Mouse (Mus musculus) embryonic facial prominence, embryonic 10.5 days (tissue): Measurements from ENCODE around the gene Mast2. TPM values are rescaled to one million over a fixed set of nuclear protein-coding genes. Genes with fewer than 3 reads are reported as not detected.
A peak's percentile ranks its signal among the peaks of the same experiment; 100 is the strongest.

Source experiments
- DNase-seq: peaks from one replicate; pipeline ENCODE4 v3.0.0-alpha.2; 2017; ENCODE audit warnings: low spot score
- H3K27ac ChIP-seq: fragments of 300-500 bp; sonication (generic); replicated peaks from 2 replicates; pipeline ENCODE4 v1.5.1; 2016; ENCODE audit warnings: mild to moderate bottlenecking
- H3K27me3 ChIP-seq: fragments of 300-500 bp; sonication (generic); replicated peaks from 2 replicates; pipeline ENCODE4 v1.6.1; 2016; ENCODE audit warnings: low read depth, mild to moderate bottlenecking; ENCODE audit not compliant: poor library complexity, severe bottlenecking
- H3K36me3 ChIP-seq: fragments of 300-500 bp; sonication (generic); replicated peaks from 2 replicates; pipeline ENCODE4 v1.6.1; 2016; ENCODE audit warnings: mild to moderate bottlenecking, moderate library complexity
- H3K4me1 ChIP-seq: fragments of 300-500 bp; sonication (generic); 2 replicates; pipeline ENCODE4 v1.6.1; 2016
- H3K4me3 ChIP-seq: fragments of 300-500 bp; sonication (generic); 2 replicates; pipeline ENCODE4 v1.5.1; 2016; ENCODE audit warnings: mild to moderate bottlenecking, moderate library complexity
- H3K9me3 ChIP-seq: fragments of 300-500 bp; sonication (generic); 2 replicates; pipeline ENCODE4 v1.6.1; 2016; ENCODE audit warnings: mild to moderate bottlenecking
- WGBS: fragments of 180-500 bp; shearing (Covaris S2); methylation state at CpG from one replicate; pipeline ENCODE4 v1.1.7; 2016; 5-methylcytosine and 5-hydroxymethylcytosine counted together
- polyA plus RNA-seq: library from polyadenylated mRNA; unstranded; fragments of >200 nt; fragmentation: Nextera tagmentation; extraction: Ambion mirVana; gene quantifications from 2 replicates; pipeline ENCODE4 v1.2.1, GENCODE M21; 2016

Gene Mast2
- polyA plus RNA-seq: 16.1 and 17.5 TPM in 2 replicates

- Histone ChIP-seq H3K36me3 (no peaks in the 10 kb centered on the region), H3K9me3 (no peaks in the 10 kb centered on the region), H3K4me3 (peak within 1 kb of the TSS; percentile 99), H3K27me3 (no peaks in the 10 kb centered on the region), H3K4me1 (peaks cover 22% of the 10 kb centered on the region), H3K27ac (peak within 1 kb of the TSS; percentile 97)
- WGBS: 13% methylated on average over 68 of the region's 68 CpGs
- peak; percentile 90 for DNase-seq
Measured at GRCm38 (mm10) chr4:116464126-116464981, at the start of gene Mast2. Gene Mast2, minus strand, starts transcription at chr4:116464183.

GRCm38 (mm10) chr4:116507425-116508218, 43.6 kb upstream of the Mast2 start, which contains the start of gene Ipp:
Gene Ipp, plus strand, starts transcription at chr4:116507549.
- H3K36me3 ChIP-seq: peaks cover 16% of the 10 kb centered on the region; the same call in 1 of the 2 replicates
- DNase-seq: peak; percentile 97
- peak within 1 kb of the TSS; percentile 93 for H3K27ac ChIP-seq
- H3K4me1 ChIP-seq: peaks cover 12% of the 10 kb centered on the region
- H3K27me3 ChIP-seq: no peaks in the 10 kb centered on the region
- WGBS: under 1% methylated on average over 55 of the region's 55 CpGs
- no peaks in the 10 kb centered on the region for H3K9me3 ChIP-seq
- H3K4me3 ChIP-seq: peak within 1 kb of the TSS; percentile 76

GRCm38 (mm10) chr4:116506886-116507424, 43.0 kb upstream of the Mast2 start:
- peaks cover 12% of the 10 kb centered on the region for H3K4me1 ChIP-seq
- peaks cover 11% of the 10 kb centered on the region; the same call in 1 of the 2 replicates for H3K36me3 ChIP-seq

GRCm38 (mm10) chr4:116499978-116500377, 36.0 kb upstream of the Mast2 start:
- Histone ChIP-seq H3K4me3 (no peak overlapping the region), H3K27ac (no peak overlapping the region), H3K36me3 (no peaks in the 10 kb centered on the region), H3K27me3 (no peaks in the 10 kb centered on the region), H3K9me3 (no peaks in the 10 kb centered on the region), H3K4me1 (no peaks in the 10 kb centered on the region)
- no peak for DNase-seq
- WGBS: 74% methylated on average over 3 of the region's 3 CpGs

More at GRCm38 (mm10) chr4:116506886-116507424, 43.0 kb upstream of the Mast2 start:
- Histone ChIP-seq H3K4me3 (peak overlapping the region; percentile 76), H3K27ac (peak overlapping the region; percentile 93), H3K27me3 (no peaks in the 10 kb centered on the region), H3K9me3 (no peaks in the 10 kb centered on the region)
- DNase-seq: no peak
- 25% methylated on average over 11 of the region's 11 CpGs for WGBS

- no peaks in the 10 kb centered on the region for H3K36me3 ChIP-seq
- H3K27ac ChIP-seq: no peak overlapping the region
- H3K27me3 ChIP-seq: no peaks in the 10 kb centered on the region
- H3K4me1 ChIP-seq: peaks cover 5% of the 10 kb centered on the region
- 85% methylated on average over 5 of the region's 5 CpGs for WGBS
- H3K4me3 ChIP-seq: no peak overlapping the region
- H3K9me3 ChIP-seq: no peaks in the 10 kb centered on the region
- DNase-seq: no peak
Measured at GRCm38 (mm10) chr4:116493646-116494045, 29.7 kb upstream of the Mast2 start.

- Histone ChIP-seq H3K27ac (no peak overlapping the region), H3K4me3 (no peak overlapping the region), H3K4me1 (peaks cover 5% of the 10 kb centered on the region), H3K9me3 (no peaks in the 10 kb centered on the region), H3K27me3 (no peaks in the 10 kb centered on the region), H3K36me3 (no peaks in the 10 kb centered on the region)
- 83% methylated on average over 4 of the region's 4 CpGs for WGBS
- no peak for DNase-seq
Measured at GRCm38 (mm10) chr4:116492460-116492859, 28.5 kb upstream of the Mast2 start.

- Histone ChIP-seq H3K4me1 (peaks cover 5% of the 10 kb centered on the region), H3K36me3 (no peaks in the 10 kb centered on the region), H3K27me3 (no peaks in the 10 kb centered on the region), H3K4me3 (no peak overlapping the region), H3K27ac (no peak overlapping the region), H3K9me3 (no peaks in the 10 kb centered on the region)
- 96% methylated on average over 2 of the region's 2 CpGs for WGBS
- DNase-seq: no peak
Measured at GRCm38 (mm10) chr4:116491886-116492285, 27.9 kb upstream of the Mast2 start.

- Histone ChIP-seq H3K9me3 (no peaks in the 10 kb centered on the region), H3K4me1 (peaks cover 5% of the 10 kb centered on the region), H3K4me3 (no peak overlapping the region), H3K36me3 (no peaks in the 10 kb centered on the region), H3K27me3 (no peaks in the 10 kb centered on the region), H3K27ac (no peak overlapping the region)
- WGBS: 76% methylated on average over 2 of the region's 2 CpGs
- no peak for DNase-seq
Measured at GRCm38 (mm10) chr4:116491119-116491536, 27.1 kb upstream of the Mast2 start.

GRCm38 (mm10) chr4:116483476-116483875, 19.5 kb upstream of the Mast2 start:
- no peaks in the 10 kb centered on the region for H3K9me3 ChIP-seq

GRCm38 (mm10) chr4:116481322-116481721, 17.3 kb upstream of the Mast2 start:
- H3K27me3 ChIP-seq: no peaks in the 10 kb centered on the region
- no peak for DNase-seq
- peaks cover 9% of the 10 kb centered on the region; the same call in 1 of the 2 replicates for H3K4me1 ChIP-seq
- H3K27ac ChIP-seq: no peak overlapping the region
- no peak overlapping the region for H3K4me3 ChIP-seq
- 77% methylated on average over 2 of the region's 2 CpGs for WGBS
- H3K9me3 ChIP-seq: no peaks in the 10 kb centered on the region
- H3K36me3 ChIP-seq: no peaks in the 10 kb centered on the region

More at GRCm38 (mm10) chr4:116483476-116483875, 19.5 kb upstream of the Mast2 start:
- no peak overlapping the region for H3K27ac ChIP-seq
- no peak overlapping the region for H3K4me3 ChIP-seq
- 55% methylated on average over 2 of the region's 2 CpGs for WGBS
- H3K27me3 ChIP-seq: no peaks in the 10 kb centered on the region
- peak; percentile 20 for DNase-seq
- H3K36me3 ChIP-seq: no peaks in the 10 kb centered on the region
- peaks cover 9% of the 10 kb centered on the region; the same call in 1 of the 2 replicates for H3K4me1 ChIP-seq

GRCm38 (mm10) chr4:116463231-116464125, 505 bp downstream of the Mast2 start:
- Histone ChIP-seq H3K27me3 (no peaks in the 10 kb centered on the region), H3K4me3 (peak overlapping the region; percentile 99), H3K27ac (peak overlapping the region; percentile 97), H3K36me3 (no peaks in the 10 kb centered on the region), H3K4me1 (peaks cover 22% of the 10 kb centered on the region), H3K9me3 (no peaks in the 10 kb centered on the region)
- 1% methylated on average over 74 of the region's 74 CpGs for WGBS
- DNase-seq: peak; percentile 75
